Mouse (Mus musculus) thymus, adult 2 months (tissue): ENCODE data around the gene Fndc4. TPM values are rescaled to one million over a fixed set of nuclear protein-coding genes. Genes with fewer than 3 reads are reported as not detected.
A peak's percentile ranks its signal among the peaks of the same experiment; 100 is the strongest.

Experiments used
- DNase-seq: peaks from one replicate; pipeline ENCODE4 v3.0.0; 2021
- H3K27ac ChIP-seq: fragments of 200-500 bp; 2 replicates; pipeline ENCODE4 v1.5.1; 2012; ENCODE audit warnings: low read length, control low read depth; ENCODE audit not compliant: control insufficient read depth, insufficient read depth
- H3K27me3 ChIP-seq: fragments of 200-500 bp; 2 replicates; pipeline ENCODE4 v1.6.1; 2012; ENCODE audit warnings: mild to moderate bottlenecking, low read length, moderate library complexity, mixed read lengths; ENCODE audit not compliant: control insufficient read depth, insufficient read depth
- H3K36me3 ChIP-seq: fragments of 200-500 bp; 2 replicates; pipeline ENCODE4 v1.6.1; 2012; ENCODE audit warnings: mild to moderate bottlenecking, low read length, moderate library complexity; ENCODE audit not compliant: control insufficient read depth, insufficient read depth
- H3K4me1 ChIP-seq: fragments of 200-500 bp; replicated peaks from 2 replicates; pipeline ENCODE4 v1.6.1; 2012; ENCODE audit warnings: low read length; ENCODE audit not compliant: control insufficient read depth, insufficient read depth
- H3K4me3 ChIP-seq: fragments of 200-500 bp; 2 replicates; pipeline ENCODE4 v1.5.1; 2012; ENCODE audit warnings: mild to moderate bottlenecking, low read length, control low read depth, moderate library complexity; ENCODE audit not compliant: control insufficient read depth, insufficient read depth
- CTCF ChIP-seq: fragments of 200-500 bp; IDR thresholded peaks from 2 replicates; pipeline ENCODE4 v1.5.1; 2012; ENCODE audit warnings: mild to moderate bottlenecking, control low read depth, low read length, moderate library complexity, borderline replicate concordance; ENCODE audit not compliant: control insufficient read depth, poor library complexity, insufficient read depth; ENCODE audit errors: extremely low read depth
- POLR2A ChIP-seq: fragments of 200-500 bp; IDR thresholded peaks from 2 replicates; pipeline ENCODE4 v1.6.1; 2012; ENCODE audit warnings: mild to moderate bottlenecking, low read length, control low read depth, moderate library complexity; ENCODE audit not compliant: control insufficient read depth, poor library complexity, insufficient read depth; ENCODE audit errors: extremely low read depth
- WGBS: fragments of 180-500 bp; shearing (Covaris S2); methylation state at CpG from one replicate; pipeline ENCODE4 v1.1.7; 2018; 5-methylcytosine and 5-hydroxymethylcytosine counted together
- polyA plus RNA-seq: library from polyadenylated mRNA; depleted of rRNA; stranded (reverse); fragments of >200 nt; gene quantifications from 2 replicates; pipeline ENCODE4 v1.2.3, GENCODE M21; 2012

Gene Fndc4
- polyA plus RNA-seq, 1 experiment: 2.4 TPM

DNA sequence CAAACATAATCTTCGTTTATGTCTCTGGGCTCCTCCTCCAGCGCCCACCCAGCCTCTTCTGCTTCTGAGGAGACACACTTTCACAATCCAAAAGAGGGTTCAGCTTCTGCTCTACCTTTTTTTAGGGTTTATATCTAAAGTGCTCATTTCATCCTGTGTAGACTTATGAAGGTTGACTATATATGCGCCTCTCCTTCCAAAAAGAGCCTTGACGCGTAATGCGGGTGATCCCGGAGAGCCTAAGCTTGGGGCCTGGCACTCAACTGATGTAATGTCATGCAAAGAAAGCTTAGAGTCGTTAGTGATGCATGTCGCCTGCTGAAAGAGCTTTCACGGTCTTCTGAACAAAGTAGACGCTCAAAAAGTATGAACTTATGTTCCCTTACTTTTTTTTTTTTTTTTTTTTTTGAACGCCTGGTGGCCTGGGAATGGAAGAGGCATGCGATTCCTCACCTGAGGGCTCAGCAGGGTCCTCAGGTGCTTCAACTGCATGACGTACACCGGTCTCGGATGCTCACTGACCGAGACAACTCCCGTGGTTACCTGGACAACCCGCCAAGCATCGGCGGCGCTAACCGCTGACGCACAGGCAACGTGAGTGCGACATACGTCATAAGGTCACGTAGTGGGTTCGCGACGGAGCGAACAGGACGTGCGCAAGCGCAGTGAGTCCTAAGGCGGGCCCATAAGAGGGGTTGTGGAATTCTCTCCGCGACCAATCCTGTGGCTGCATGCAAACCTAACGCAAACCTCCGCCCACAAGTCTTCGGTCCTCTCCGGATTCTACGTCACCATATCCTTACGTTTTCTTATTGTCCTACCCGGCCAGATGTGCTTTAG lies 5.1 kb downstream of the Fndc4 start, which contains the start of gene Ift172:
Ift172 (minus strand) TSS at position 596 of the 840 bp plus-strand sequence.
- no peaks in the 10 kb centered on the region for H3K36me3 ChIP-seq
- DNase-seq: peak; percentile 93
- H3K4me3 ChIP-seq: peak within 1 kb of the TSS; percentile 58
- peak within 1 kb of the TSS; percentile 52 for H3K27ac ChIP-seq
- WGBS: 3% methylated on average over 45 of the region's 45 CpGs
- TF ChIP-seq CTCF: peak; percentile 65; the same call in 1 of the 2 replicates
- peak; percentile 37; the same call in 1 of the 2 replicates for TF ChIP-seq POLR2A
- peaks cover 7% of the 10 kb centered on the region for H3K27me3 ChIP-seq
- peaks cover 9% of the 10 kb centered on the region for H3K4me1 ChIP-seq

DNA sequence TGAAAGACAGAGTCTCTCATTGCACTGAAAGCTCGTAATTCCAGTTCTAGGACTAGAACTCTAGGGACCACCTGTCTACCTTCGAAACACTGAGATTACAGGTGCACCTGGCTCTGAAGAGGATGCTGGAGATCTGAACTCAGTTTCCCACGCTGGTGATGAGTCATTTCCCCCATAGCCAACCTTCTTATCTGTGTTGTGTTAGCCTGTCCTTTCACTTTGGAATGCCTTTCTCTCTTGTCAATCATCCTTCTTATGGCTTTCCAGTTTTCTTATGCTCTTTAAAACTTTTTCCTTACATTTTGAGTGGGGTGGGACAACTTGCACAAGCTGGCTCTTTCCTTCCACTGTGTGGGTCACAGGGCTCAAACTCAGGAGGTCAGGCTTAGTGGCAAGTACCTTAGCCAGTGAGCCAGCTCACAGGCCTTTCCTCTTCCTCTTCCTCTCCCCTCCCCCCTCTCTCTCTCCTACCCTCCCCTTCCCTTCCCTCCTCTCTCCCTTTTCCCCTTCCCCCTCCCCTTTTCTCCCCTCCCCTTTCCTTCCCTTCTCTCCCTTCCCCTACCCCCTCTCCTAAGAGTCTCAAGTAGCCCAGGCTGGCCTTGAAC lies 6.2 kb downstream of the Fndc4 start:
- no peak for DNase-seq
- TF ChIP-seq POLR2A (no peak), CTCF (no peak)
- no peak overlapping the region for H3K4me3 ChIP-seq
- 79% methylated on average over 3 of the region's 3 CpGs for WGBS
- peaks cover 5% of the 10 kb centered on the region for H3K4me1 ChIP-seq
- H3K27me3 ChIP-seq: no peaks in the 10 kb centered on the region; the same call in 1 of the 2 replicates
- H3K27ac ChIP-seq: no peak overlapping the region
- H3K36me3 ChIP-seq: peaks cover 4% of the 10 kb centered on the region; the same call in 1 of the 2 replicates

DNA sequence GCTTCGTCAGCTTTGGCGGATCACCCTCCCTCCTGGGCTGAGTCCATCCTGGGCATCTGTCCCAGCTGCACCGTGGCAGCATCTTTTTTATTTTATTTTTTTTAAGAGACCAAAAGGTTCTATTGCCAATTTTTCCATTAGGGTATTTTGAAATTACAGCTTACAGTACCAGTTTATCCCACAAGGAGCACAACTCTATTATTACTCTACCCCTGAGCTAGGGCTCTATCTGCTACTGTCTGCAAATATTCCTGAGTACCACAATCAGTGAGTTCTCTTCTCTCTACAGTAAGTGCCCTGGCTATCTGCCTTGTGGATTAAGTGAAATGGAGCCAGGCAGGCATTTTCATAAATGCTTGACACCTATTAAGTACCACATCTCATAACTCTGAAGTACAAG lies 7.2 kb downstream of the Fndc4 start:
- WGBS: 52% methylated on average over 3 of the region's 3 CpGs
- TF ChIP-seq POLR2A: no peak
- TF ChIP-seq CTCF: no peak
- no peaks in the 10 kb centered on the region for H3K27me3 ChIP-seq
- H3K36me3 ChIP-seq: peaks cover 4% of the 10 kb centered on the region; the same call in 1 of the 2 replicates
- no peak overlapping the region for H3K4me3 ChIP-seq
- peaks cover 5% of the 10 kb centered on the region for H3K4me1 ChIP-seq
- H3K27ac ChIP-seq: no peak overlapping the region
- no peak for DNase-seq

DNA sequence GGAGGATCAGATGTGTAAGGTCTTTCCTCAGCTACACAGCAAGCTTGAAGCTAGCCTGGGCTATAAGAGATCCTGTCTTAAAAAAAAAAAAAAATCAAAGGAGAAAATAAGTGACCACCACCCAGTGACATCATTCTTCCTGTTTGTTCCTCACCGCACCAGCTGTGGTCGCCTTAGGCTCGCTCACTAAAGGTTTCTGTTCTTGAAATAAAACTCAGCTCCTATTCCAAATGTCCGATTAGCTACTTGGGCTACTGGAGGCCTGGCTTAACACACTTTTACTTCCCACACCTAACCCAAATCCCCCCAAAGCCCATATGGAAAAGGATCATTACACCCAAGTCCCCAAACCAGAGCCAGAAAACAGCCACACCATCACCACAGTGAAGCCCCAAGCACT lies 7.7 kb downstream of the Fndc4 start:
- TF ChIP-seq CTCF (no peak), POLR2A (no peak)
- H3K4me1 ChIP-seq: peaks cover 5% of the 10 kb centered on the region
- no peak for DNase-seq
- peaks cover 4% of the 10 kb centered on the region; the same call in 1 of the 2 replicates for H3K36me3 ChIP-seq
- WGBS: 28% methylated on average over 4 of the region's 4 CpGs
- no peak overlapping the region for H3K27ac ChIP-seq
- no peaks in the 10 kb centered on the region for H3K27me3 ChIP-seq
- no peak overlapping the region for H3K4me3 ChIP-seq

DNA sequence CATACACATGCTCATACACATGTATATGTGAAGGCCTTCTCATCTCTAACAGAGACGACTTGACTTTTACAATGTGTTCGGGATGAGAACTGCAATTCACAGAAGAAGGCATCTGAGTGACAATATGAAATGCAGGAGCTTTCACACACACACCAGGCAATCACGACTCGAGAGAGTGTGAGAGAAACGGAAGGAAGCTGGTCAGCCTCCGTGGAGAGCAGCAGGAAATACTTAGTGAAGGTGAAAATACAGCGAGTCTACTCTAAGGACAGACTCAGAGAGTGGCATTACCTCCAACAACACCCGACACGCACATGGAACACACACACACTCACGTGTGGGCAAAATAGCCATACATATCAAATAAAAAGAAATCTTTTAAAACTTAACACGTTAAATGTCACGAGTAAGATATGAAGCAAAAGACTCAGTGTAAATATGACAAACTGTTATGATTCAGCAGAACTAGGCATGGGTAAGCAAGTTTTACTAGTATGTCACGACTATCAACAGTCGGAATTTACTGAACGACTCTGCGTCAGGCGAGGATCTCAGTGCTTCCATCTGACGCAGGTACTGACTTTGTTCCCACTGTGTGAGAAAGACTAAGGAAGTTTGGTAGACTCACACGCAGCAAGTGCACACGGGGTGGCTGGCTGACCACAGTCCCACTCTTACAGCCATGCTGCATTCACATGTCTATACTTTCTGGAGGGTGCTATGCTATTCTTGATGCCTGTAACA lies 16.5 kb downstream of the Fndc4 start:
- Histone ChIP-seq H3K27ac (no peak overlapping the region), H3K4me3 (no peak overlapping the region), H3K4me1 (no peaks in the 10 kb centered on the region), H3K27me3 (no peaks in the 10 kb centered on the region), H3K36me3 (no peaks in the 10 kb centered on the region)
- TF ChIP-seq CTCF (no peak), POLR2A (no peak)
- 44% methylated on average over 20 of the region's 20 CpGs for WGBS
- peak; percentile 7 for DNase-seq

DNA sequence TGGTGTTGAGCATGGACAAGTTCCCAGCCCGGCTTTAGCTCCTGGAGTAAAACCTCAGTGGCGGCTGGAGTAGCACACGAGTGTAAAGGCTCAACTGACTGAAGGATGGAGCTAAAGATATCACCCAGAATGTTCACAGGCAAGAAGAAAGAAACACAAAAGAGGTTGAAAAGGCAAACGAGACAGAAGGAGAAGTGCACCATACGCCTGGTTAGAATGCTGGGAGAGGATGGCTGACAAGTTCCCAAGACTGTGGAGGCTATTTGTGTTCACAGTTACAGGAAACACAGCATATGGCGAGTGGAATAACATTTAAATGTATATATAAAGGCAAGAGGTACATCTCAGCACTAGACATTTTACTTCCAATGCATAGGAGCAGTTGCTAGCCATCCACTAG lies 22.9 kb downstream of the Fndc4 start:
- Histone ChIP-seq H3K36me3 (no peaks in the 10 kb centered on the region), H3K27ac (no peak overlapping the region), H3K4me1 (no peaks in the 10 kb centered on the region), H3K4me3 (no peak overlapping the region), H3K27me3 (no peaks in the 10 kb centered on the region)
- WGBS: 95% methylated on average over 6 of the region's 6 CpGs
- TF ChIP-seq POLR2A (no peak), CTCF (no peak)
- no peak for DNase-seq
